Mouse (Mus musculus) liver, embryonic 16.5 days (tissue): Measurements from ENCODE around the gene Necab2. TPM values are rescaled to one million over a fixed set of nuclear protein-coding genes. Genes with fewer than 3 reads are reported as not detected.

Experiments used
- ATAC-seq: fragments of 200-750 bp; cut with Nextera tagmentation; 2 replicates; pipeline ENCODE4 v1.8.0; 2017; ENCODE audit warnings: low read depth, mild to moderate bottlenecking, moderate number of reproducible peaks, moderate library complexity
- H3K27ac ChIP-seq: fragments of 300-500 bp; sonication (generic); 2 replicates; pipeline ENCODE4 v1.5.1; 2014; ENCODE audit warnings: mild to moderate bottlenecking, low read length
- H3K27me3 ChIP-seq: fragments of 300-500 bp; sonication (generic); 2 replicates; pipeline ENCODE4 v1.6.1; 2014; ENCODE audit warnings: low read depth, low read length, mixed read lengths; ENCODE audit not compliant: control insufficient read depth, insufficient read depth
- H3K36me3 ChIP-seq: fragments of 300-500 bp; sonication (generic); 2 replicates; pipeline ENCODE4 v1.6.1; 2014; ENCODE audit warnings: mild to moderate bottlenecking; ENCODE audit not compliant: control insufficient read depth, insufficient read depth
- H3K4me1 ChIP-seq: fragments of 300-500 bp; sonication (generic); 2 replicates; pipeline ENCODE4 v1.6.1; 2014; ENCODE audit warnings: low read depth, low read length, mixed read lengths; ENCODE audit not compliant: control insufficient read depth
- H3K4me2 ChIP-seq: fragments of 300-500 bp; sonication (generic); 2 replicates; pipeline ENCODE4 v1.6.1; 2014; ENCODE audit warnings: low read depth, low read length, mixed read lengths
- H3K4me3 ChIP-seq: fragments of 300-500 bp; sonication (generic); 2 replicates; pipeline ENCODE4 v1.5.1; 2014; ENCODE audit warnings: low read depth, mild to moderate bottlenecking, low read length
- H3K9ac ChIP-seq: fragments of 300-500 bp; sonication (generic); 2 replicates; pipeline ENCODE4 v1.6.1; 2014; ENCODE audit warnings: low read depth, low read length
- H3K9me3 ChIP-seq: fragments of 300-500 bp; sonication (generic); replicated peaks from 2 replicates; pipeline ENCODE4 v1.6.1; 2016; ENCODE audit warnings: low read length; ENCODE audit not compliant: control insufficient read depth
- WGBS: fragments of 180-500 bp; shearing (Covaris S2); extraction: QIAGEN DNeasy Blood & Tissue Kit; methylation state at CpG from one replicate; pipeline ENCODE4 v1.1.7; 2014; ENCODE audit not compliant: insufficient replicate concordance; 5-methylcytosine and 5-hydroxymethylcytosine counted together
- polyA plus RNA-seq: library from polyadenylated mRNA; unstranded; fragments of >200 nt; fragmentation: Nextera tagmentation; extraction: Ambion mirVana; gene quantifications from 2 replicates; pipeline ENCODE4 v1.2.1, GENCODE M21; 2015

The Necab2 gene
- 0.04 TPM in 1 of 2 replicates, not detected in the other for polyA plus RNA-seq

DNA sequence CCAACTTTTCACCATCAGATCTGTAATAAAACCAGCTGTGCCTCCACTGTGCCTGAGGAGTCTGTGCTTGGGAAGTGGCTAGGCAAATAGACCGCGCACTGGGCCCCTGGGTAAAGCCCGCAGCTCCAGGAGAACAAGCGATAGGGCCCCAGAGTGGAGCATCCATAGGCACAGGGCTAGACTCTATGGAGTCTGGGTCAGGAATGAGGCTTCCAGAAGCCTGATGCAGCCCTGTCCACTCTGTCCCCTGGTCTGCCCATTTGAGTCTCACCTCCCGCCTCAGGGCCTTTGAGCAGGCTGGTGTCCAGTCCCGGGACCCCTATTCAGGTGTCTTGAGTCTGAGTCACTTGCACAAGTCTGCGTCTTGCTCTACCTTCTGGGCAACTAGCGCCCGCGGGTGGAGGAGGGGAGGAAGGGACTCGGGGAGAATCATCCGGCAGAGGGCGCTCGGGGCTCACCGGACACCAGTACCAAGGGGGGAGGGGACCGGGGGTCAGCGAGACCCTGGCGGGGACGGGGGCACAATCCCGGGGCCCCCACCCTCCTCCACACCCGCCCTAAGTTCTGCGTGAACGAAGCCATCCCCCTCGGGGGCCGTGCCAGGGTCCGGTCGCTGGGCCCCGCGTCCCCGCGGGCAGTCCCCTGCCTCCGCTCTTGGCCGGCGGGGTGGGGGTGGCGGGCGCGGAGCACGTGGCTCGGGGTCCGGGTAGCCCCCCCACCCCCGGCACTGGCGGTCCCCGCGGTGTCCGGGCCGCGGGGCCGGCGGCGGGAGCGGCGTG is at the start of gene Necab2:
TSS of gene Necab2 (plus strand) at position 509 of the 779 bp plus-strand sequence.
- 3% methylated on average over 26 of the region's 52 CpGs for WGBS
- H3K9me3 ChIP-seq, result no peaks in the 10 kb centered on the region
- H3K36me3 ChIP-seq, result peaks cover 11% of the 10 kb centered on the region
- H3K9ac ChIP-seq, result no peak within 1 kb of the TSS
- peak; percentile 44 for ATAC-seq
- H3K27ac ChIP-seq, result no peak within 1 kb of the TSS
- peak within 1 kb of the TSS; percentile 55 for H3K4me2 ChIP-seq
- no peaks in the 10 kb centered on the region; the same call in 1 of the 2 replicates for H3K4me1 ChIP-seq
- H3K4me3 ChIP-seq, result peak within 1 kb of the TSS; percentile 47
- H3K27me3 ChIP-seq, result peaks cover 37% of the 10 kb centered on the region

DNA sequence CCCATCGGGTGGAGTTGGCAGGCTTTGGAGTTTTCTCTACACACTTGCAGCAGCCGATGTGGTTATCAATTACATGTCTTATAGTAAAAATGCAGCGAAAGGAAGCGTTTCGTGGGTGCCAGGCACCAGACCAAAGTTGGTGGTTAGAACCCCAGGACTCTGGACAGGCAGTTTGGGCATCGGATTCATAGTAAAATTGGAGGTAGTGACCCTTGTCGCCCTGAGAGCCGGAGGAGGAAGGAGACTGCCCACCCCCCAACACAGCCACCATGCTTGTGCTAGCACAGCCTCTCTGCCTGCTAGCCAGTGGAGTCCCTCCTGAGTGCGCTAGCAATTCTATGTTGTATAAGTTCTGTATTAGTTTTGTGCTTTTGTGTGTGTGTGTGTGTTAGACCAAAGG is 48.0 kb upstream of the Necab2 start:
- Histone ChIP-seq H3K27me3 (no peaks in the 10 kb centered on the region), H3K4me1 (peaks cover 18% of the 10 kb centered on the region), H3K9ac (no peak overlapping the region), H3K4me3 (no peak overlapping the region), H3K27ac (no peak overlapping the region), H3K36me3 (no peaks in the 10 kb centered on the region), H3K9me3 (no peaks in the 10 kb centered on the region), H3K4me2 (no peak overlapping the region)
- 73% methylated on average over 9 of the region's 9 CpGs for WGBS
- ATAC-seq, result no peak

- no peaks in the 10 kb centered on the region for H3K27me3 ChIP-seq
- H3K9ac ChIP-seq, result no peak overlapping the region
- H3K27ac ChIP-seq, result no peak overlapping the region
- H3K4me2 ChIP-seq, result no peak overlapping the region
- H3K9me3 ChIP-seq, result no peaks in the 10 kb centered on the region
- H3K36me3 ChIP-seq, result no peaks in the 10 kb centered on the region
- no peak overlapping the region for H3K4me3 ChIP-seq
- WGBS, result 61% methylated on average over 6 of the region's 6 CpGs
- no peak for ATAC-seq
- H3K4me1 ChIP-seq, result peaks cover 15% of the 10 kb centered on the region
Measured at GRCm38 (mm10) chr8:119399255-119399654, 47.3 kb upstream of the Necab2 start.

- Histone ChIP-seq H3K4me1 (peaks cover 14% of the 10 kb centered on the region), H3K4me2 (no peak overlapping the region), H3K27me3 (no peaks in the 10 kb centered on the region), H3K9ac (no peak overlapping the region), H3K4me3 (no peak overlapping the region), H3K9me3 (no peaks in the 10 kb centered on the region), H3K27ac (no peak overlapping the region), H3K36me3 (no peaks in the 10 kb centered on the region)
- ATAC-seq, result no peak
- WGBS, result 61% methylated on average over 9 of the region's 9 CpGs
Measured at GRCm38 (mm10) chr8:119400122-119400671, 46.3 kb upstream of the Necab2 start.

DNA sequence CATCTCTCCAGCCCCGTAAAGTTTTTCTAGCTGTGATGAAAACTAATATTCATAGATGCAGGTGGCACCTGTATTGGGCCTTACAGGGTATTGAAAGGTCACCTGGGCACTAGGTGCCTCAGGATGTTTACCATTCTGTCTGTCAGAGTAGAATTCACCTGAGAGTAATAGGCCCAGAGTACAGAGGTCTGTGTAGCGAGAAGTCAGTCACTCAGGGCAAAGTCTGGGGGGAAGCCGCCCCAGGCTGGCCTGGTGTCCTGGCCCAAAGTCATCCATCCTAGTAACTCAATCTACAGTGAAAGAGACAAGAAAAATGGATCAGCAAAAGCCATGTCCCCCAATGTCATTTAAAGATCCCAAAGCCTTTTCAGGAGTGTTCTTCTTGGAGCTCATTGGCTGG is 45.6 kb upstream of the Necab2 start:
- Histone ChIP-seq H3K27me3 (no peaks in the 10 kb centered on the region), H3K4me2 (no peak overlapping the region), H3K9me3 (no peaks in the 10 kb centered on the region), H3K4me1 (peaks cover 7% of the 10 kb centered on the region), H3K9ac (no peak overlapping the region), H3K4me3 (no peak overlapping the region), H3K36me3 (no peaks in the 10 kb centered on the region), H3K27ac (no peak overlapping the region)
- 58% methylated on average over 3 of the region's 3 CpGs for WGBS
- peak; percentile 74 for ATAC-seq

DNA sequence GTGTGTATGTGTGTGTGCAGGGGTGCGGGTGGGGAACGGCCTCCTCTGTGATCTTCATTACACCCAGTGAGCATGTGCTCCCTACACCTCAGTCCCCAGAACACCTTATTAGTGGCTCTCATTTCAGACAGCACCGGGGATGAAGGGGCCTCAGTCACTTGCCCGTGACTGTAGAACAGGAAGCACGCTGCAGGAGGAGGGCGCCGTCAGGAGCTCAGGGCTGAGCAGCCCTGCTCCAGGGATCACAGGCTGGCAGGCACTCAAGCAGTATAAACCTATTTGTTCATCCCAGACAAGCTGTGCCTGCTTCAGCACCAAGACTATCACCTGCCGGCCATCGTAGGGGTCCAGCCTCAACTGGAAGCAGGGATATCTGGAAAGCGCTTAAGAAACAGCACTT is 42.6 kb upstream of the Necab2 start:
- Histone ChIP-seq H3K4me3 (no peak overlapping the region), H3K9me3 (no peaks in the 10 kb centered on the region), H3K4me2 (no peak overlapping the region), H3K4me1 (peaks cover 3% of the 10 kb centered on the region; the same call in 1 of the 2 replicates), H3K36me3 (no peaks in the 10 kb centered on the region), H3K27me3 (no peaks in the 10 kb centered on the region), H3K9ac (no peak overlapping the region), H3K27ac (no peak overlapping the region)
- no peak for ATAC-seq
- WGBS, result 58% methylated on average over 10 of the region's 10 CpGs

DNA sequence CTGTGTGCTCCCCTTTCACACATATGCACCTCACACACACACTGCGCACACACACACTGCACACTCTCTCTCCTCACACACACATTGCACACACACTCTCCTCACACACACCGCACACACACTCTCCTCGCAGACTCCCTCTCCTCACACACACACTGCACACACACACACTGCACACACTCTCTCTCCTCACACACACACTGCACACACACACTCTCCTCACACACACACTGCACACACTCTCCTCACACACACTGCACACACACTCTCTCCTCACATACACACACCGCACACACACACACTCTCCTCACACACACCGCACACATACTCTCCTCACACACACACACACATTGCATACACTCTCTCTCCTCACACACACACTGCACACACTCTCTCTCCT is 41.9 kb upstream of the Necab2 start:
- no peaks in the 10 kb centered on the region for H3K27me3 ChIP-seq
- H3K4me2 ChIP-seq, result no peak overlapping the region
- ATAC-seq, result no peak
- H3K4me1 ChIP-seq, result no peaks in the 10 kb centered on the region; the same call in 1 of the 2 replicates
- H3K4me3 ChIP-seq, result no peak overlapping the region
- H3K36me3 ChIP-seq, result no peaks in the 10 kb centered on the region
- 87% methylated on average over 5 of the region's 5 CpGs for WGBS
- H3K9me3 ChIP-seq, result no peaks in the 10 kb centered on the region
- H3K9ac ChIP-seq, result no peak overlapping the region
- no peak overlapping the region for H3K27ac ChIP-seq

DNA sequence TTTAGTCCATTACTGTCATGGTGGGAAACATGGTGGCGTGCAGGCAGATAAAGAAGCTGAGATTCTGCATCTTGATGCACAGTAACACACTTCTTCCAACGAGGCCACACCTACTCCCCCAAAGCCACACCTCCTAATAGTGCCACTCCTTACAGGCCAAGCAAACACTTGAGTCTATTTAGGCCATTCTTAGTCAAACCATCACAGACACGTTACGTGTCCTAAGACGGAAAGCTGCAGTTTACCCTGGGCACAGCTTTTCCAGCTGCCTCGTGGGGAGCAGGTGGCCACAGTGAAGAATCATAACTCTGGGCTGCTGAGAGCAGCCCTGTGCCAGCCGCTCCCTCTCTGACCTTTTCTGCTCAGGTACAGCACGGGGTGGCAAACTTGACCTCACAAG is 38.2 kb upstream of the Necab2 start:
- no peaks in the 10 kb centered on the region for H3K27me3 ChIP-seq
- no peaks in the 10 kb centered on the region for H3K36me3 ChIP-seq

GRCm38 (mm10) chr8:119412037-119412734 is 34.3 kb upstream of the Necab2 start:
- H3K9ac ChIP-seq, result no peak overlapping the region
- 43% methylated on average over 10 of the region's 10 CpGs for WGBS
- no peaks in the 10 kb centered on the region for H3K36me3 ChIP-seq
- peaks cover 9% of the 10 kb centered on the region for H3K4me1 ChIP-seq
- no peak overlapping the region for H3K4me3 ChIP-seq
- peak; percentile 7; the same call in 1 of the 2 replicates for ATAC-seq
- H3K27me3 ChIP-seq, result no peaks in the 10 kb centered on the region
- H3K4me2 ChIP-seq, result 0 out of 2 replicates have a peak overlapping the region, but pooled peaks have one; percentile 54
- H3K9me3 ChIP-seq, result no peaks in the 10 kb centered on the region
- no peak overlapping the region for H3K27ac ChIP-seq

More for the DNA sequence above, 38.2 kb upstream of the Necab2 start:
- no peak overlapping the region for H3K4me2 ChIP-seq
- H3K4me1 ChIP-seq, result peaks cover 9% of the 10 kb centered on the region
- WGBS, result 69% methylated on average over 8 of the region's 8 CpGs
- H3K9ac ChIP-seq, result no peak overlapping the region
- H3K4me3 ChIP-seq, result no peak overlapping the region
- H3K9me3 ChIP-seq, result no peaks in the 10 kb centered on the region
- ATAC-seq, result no peak
- H3K27ac ChIP-seq, result no peak overlapping the region
